8 mouse cellular contexts compared by ENCODE assay signal in the genomic region with DNA sequence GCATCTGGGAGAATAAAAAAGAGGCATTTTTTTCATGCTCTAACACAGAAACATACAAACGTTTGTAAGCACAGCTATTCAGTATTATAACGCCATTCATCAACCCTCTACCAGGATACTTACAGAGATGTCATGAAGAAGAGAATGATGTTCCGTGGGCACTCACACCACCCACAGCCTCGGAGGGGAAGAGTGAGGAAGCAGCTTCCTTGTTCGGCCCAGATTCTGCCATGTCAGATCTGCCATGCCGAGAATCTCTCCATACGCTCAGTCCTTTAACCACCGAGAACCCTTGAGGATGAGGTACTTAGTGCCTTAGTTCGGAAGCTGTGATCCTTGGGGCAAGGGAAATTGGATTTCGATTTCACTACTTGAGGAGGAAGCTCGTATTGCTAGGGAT. TPM values are rescaled to one million over a fixed set of nuclear protein-coding genes. Genes with fewer than 3 reads are reported as not detected.
DNase-seq lines count a peak whose midpoint lies in the region; ATAC-seq and TF ChIP-seq lines count a peak whose summit lies in the region.

A gene (minus strand): TSS at position 367 of the 400 bp plus-strand sequence.

- peaks cover 56% of the 10 kb centered on the region for H3K27me3 ChIP-seq in hindbrain, embryonic 10.5 days (ENCODE audit: insufficient read depth, poor library complexity, severe bottlenecking)
- H3K27me3 ChIP-seq in hindbrain, embryonic 16.5 days (replicated peaks; ENCODE audit: control insufficient read depth, insufficient read depth, low read length): no peaks in the 10 kb centered on the region
- H3K27me3 ChIP-seq in Patski: no peaks in the 10 kb centered on the region
- 0 out of 2 replicates have a peak, but pooled peaks cover 9% of the 10 kb centered on the region for H3K27me3 ChIP-seq in forebrain, embryonic 14.5 days (replicated peaks; ENCODE audit: control insufficient read depth, insufficient read depth, low read length)
- H3K27me3 ChIP-seq in hindbrain, embryonic 14.5 days (ENCODE audit: control insufficient read depth, insufficient read depth, low read length): no peaks in the 10 kb centered on the region
- no peaks in the 10 kb centered on the region for H3K27me3 ChIP-seq in midbrain, embryonic 15.5 days (replicated peaks)

- TF ChIP-seq CTCF in Patski (IDR thresholded peaks at IDR 0.05): no peak

- no peak within 1 kb of the TSS for H3K9ac ChIP-seq in hindbrain, embryonic 16.5 days (ENCODE audit: low read depth, low read length)
- H3K9ac ChIP-seq in forebrain, embryonic 14.5 days (ENCODE audit: low read length): peak within 1 kb of the TSS; percentile 86; the same call in 1 of the 2 replicates
- H3K9ac ChIP-seq in hindbrain, embryonic 14.5 days: no peak within 1 kb of the TSS
- H3K9ac ChIP-seq in midbrain, embryonic 15.5 days: no peak within 1 kb of the TSS

- peaks cover 46% of the 10 kb centered on the region for H3K4me1 ChIP-seq in hindbrain, embryonic 10.5 days (replicated peaks)
- peaks cover 13% of the 10 kb centered on the region for H3K4me1 ChIP-seq in hindbrain, embryonic 16.5 days (ENCODE audit: control insufficient read depth, insufficient read depth, low read depth, low read length)
- H3K4me1 ChIP-seq in forebrain, embryonic 14.5 days (ENCODE audit: control insufficient read depth, insufficient read depth, low read length): peaks cover 16% of the 10 kb centered on the region
- H3K4me1 ChIP-seq in hindbrain, embryonic 14.5 days (replicated peaks; ENCODE audit: control insufficient read depth, insufficient read depth, low read length): peaks cover 22% of the 10 kb centered on the region
- peaks cover 24% of the 10 kb centered on the region for H3K4me1 ChIP-seq in midbrain, embryonic 15.5 days

- no peaks in the 10 kb centered on the region for H3K36me3 ChIP-seq in hindbrain, embryonic 10.5 days
- H3K36me3 ChIP-seq in hindbrain, embryonic 16.5 days (ENCODE audit: control insufficient read depth, insufficient read depth, low read length): no peaks in the 10 kb centered on the region
- no peaks in the 10 kb centered on the region for H3K36me3 ChIP-seq in forebrain, embryonic 14.5 days (ENCODE audit: control insufficient read depth, insufficient read depth, low read length)
- H3K36me3 ChIP-seq in hindbrain, embryonic 14.5 days (replicated peaks; ENCODE audit: control insufficient read depth, insufficient read depth): no peaks in the 10 kb centered on the region
- H3K36me3 ChIP-seq in midbrain, embryonic 15.5 days (replicated peaks): no peaks in the 10 kb centered on the region

- in situ Hi-C loops in Patski (cut with MboI; ENCODE audit: low pct_unique_long_range_greater_than_20kb): no loop called here

- no peak within 1 kb of the TSS for H3K27ac ChIP-seq in hindbrain, embryonic 10.5 days
- no peak within 1 kb of the TSS for H3K27ac ChIP-seq in hindbrain, embryonic 16.5 days (ENCODE audit: low read depth, low read length)
- H3K27ac ChIP-seq in forebrain, embryonic 14.5 days (ENCODE audit: low read depth, low read length): peak within 1 kb of the TSS; percentile 88; the same call in 1 of the 2 replicates
- H3K27ac ChIP-seq in hindbrain, embryonic 14.5 days: no peak within 1 kb of the TSS
- H3K27ac ChIP-seq in midbrain, embryonic 15.5 days: no peak within 1 kb of the TSS

- H3K4me2 ChIP-seq in hindbrain, embryonic 16.5 days (ENCODE audit: low read length): no peak within 1 kb of the TSS
- peak within 1 kb of the TSS; percentile 89; the same call in 1 of the 2 replicates for H3K4me2 ChIP-seq in forebrain, embryonic 14.5 days (ENCODE audit: low read length)
- 0 out of 2 replicates have a peak within 1 kb of the TSS, but pooled peaks have one; percentile 95 for H3K4me2 ChIP-seq in hindbrain, embryonic 14.5 days (replicated peaks)
- no peak within 1 kb of the TSS for H3K4me2 ChIP-seq in midbrain, embryonic 15.5 days

- DNase-seq in hindbrain, embryonic 10.5 days (ENCODE audit: low spot score): no peak
- DNase-seq in Patski (ENCODE audit: low read depth, low spot score): no peak
- DNase-seq in forebrain, embryonic 14.5 days (ENCODE audit: low spot score): no peak
- no peak for DNase-seq in hindbrain, embryonic 14.5 days (ENCODE audit: low spot score)
- no peak for DNase-seq in Muller cell, postnatal 12 days (ENCODE audit: inconsistent ontology term)
- DNase-seq in cerebellum, postnatal 25 days: no peak

- CTCF ChIA-PET in Patski (lab: Charles Lee): no interaction called here

- no peak for ATAC-seq in hindbrain, embryonic 16.5 days
- no peak for ATAC-seq in Patski
- no peak for ATAC-seq in forebrain, embryonic 14.5 days
- ATAC-seq in hindbrain, embryonic 14.5 days (ENCODE audit: low FRiP score): no peak
- ATAC-seq in midbrain, embryonic 15.5 days (replicated peaks): no peak

- POLR2A ChIA-PET in Patski (lab: Charles Lee): no interaction called here

- H3K4me3 ChIP-seq in hindbrain, embryonic 10.5 days: no peak within 1 kb of the TSS; the same call in 1 of the 2 replicates
- no peak within 1 kb of the TSS for H3K4me3 ChIP-seq in hindbrain, embryonic 16.5 days (ENCODE audit: low read length)
- H3K4me3 ChIP-seq in forebrain, embryonic 14.5 days (ENCODE audit: low read depth, low read length): peak within 1 kb of the TSS; percentile 67; the same call in 1 of the 2 replicates
- H3K4me3 ChIP-seq in hindbrain, embryonic 14.5 days (replicated peaks; ENCODE audit: low read length): no peak within 1 kb of the TSS
- peak within 1 kb of the TSS; percentile 72; the same call in 1 of the 2 replicates for H3K4me3 ChIP-seq in midbrain, embryonic 15.5 days

- no peaks in the 10 kb centered on the region for H3K9me3 ChIP-seq in hindbrain, embryonic 10.5 days
- no peaks in the 10 kb centered on the region for H3K9me3 ChIP-seq in hindbrain, embryonic 16.5 days (ENCODE audit: control insufficient read depth, low read length)
- no peaks in the 10 kb centered on the region for H3K9me3 ChIP-seq in forebrain, embryonic 14.5 days (replicated peaks; ENCODE audit: control insufficient read depth, low read length)
- H3K9me3 ChIP-seq in hindbrain, embryonic 14.5 days (ENCODE audit: control insufficient read depth, low read length): no peaks in the 10 kb centered on the region
- no peaks in the 10 kb centered on the region for H3K9me3 ChIP-seq in midbrain, embryonic 15.5 days

- WGBS in hindbrain, embryonic 10.5 days: 51% methylated on average over 11 of the region's 11 CpGs
- 67% methylated on average over 11 of the region's 11 CpGs for WGBS in hindbrain, embryonic 16.5 days
- 55% methylated on average over 11 of the region's 11 CpGs for WGBS in forebrain, embryonic 14.5 days
- WGBS in hindbrain, embryonic 14.5 days: 60% methylated on average over 11 of the region's 11 CpGs
- 58% methylated on average over 11 of the region's 11 CpGs for WGBS in midbrain, embryonic 15.5 days

RNA-seq across cellular contexts. Expression of the gene that starts here (rescaled TPM):
- polyA plus RNA-seq in hindbrain, embryonic 10.5 days (2016; fragmentation: Nextera tagmentation; extraction: Ambion mirVana): 10.3 and 13.7 TPM in 2 replicates
- 9.4 and 10.8 TPM in 2 replicates for polyA plus RNA-seq in hindbrain, embryonic 16.5 days (2015; fragmentation: Nextera tagmentation; extraction: Ambion mirVana)
- polyA plus RNA-seq in Patski (2021): 29.7 TPM
- polyA plus RNA-seq in forebrain, embryonic 14.5 days (2014; fragmentation: Nextera tagmentation; extraction: Ambion mirVana): 14.8 and 26.9 TPM in 2 replicates
- polyA plus RNA-seq in hindbrain, embryonic 14.5 days (2014; fragmentation: Nextera tagmentation; extraction: Ambion mirVana): 12.6 and 12.8 TPM in 2 replicates
- 14.1 and 15.9 TPM in 2 replicates for polyA plus RNA-seq in midbrain, embryonic 15.5 days (2015; fragmentation: Nextera tagmentation; extraction: Ambion mirVana)

Comparison
In these comparisons a context has a peak if more than half of its experiments do, and no peak if none do; other contexts are left out.
1. H3K4me2 ChIP-seq: peak in forebrain, embryonic 14.5 days (single experiment) and hindbrain, embryonic 14.5 days (single experiment); none in hindbrain, embryonic 16.5 days (single experiment) and midbrain, embryonic 15.5 days (single experiment).
2. H3K4me3 ChIP-seq: peak in forebrain, embryonic 14.5 days (single experiment) and midbrain, embryonic 15.5 days (single experiment); none in hindbrain, embryonic 10.5 days (single experiment), hindbrain, embryonic 16.5 days (single experiment) and hindbrain, embryonic 14.5 days (single experiment).